Mouse (Mus musculus) cortical plate, adult 2 months (tissue): ENCODE measurements around the gene Casz1. TPM values are rescaled to one million over a fixed set of nuclear protein-coding genes. Genes with fewer than 3 reads are reported as not detected.

Experiments used
- H3K27ac ChIP-seq: fragments of 200-500 bp; 2 replicates; pipeline ENCODE4 v1.5.1; 2012; ENCODE audit warnings: low read length, control low read depth, inconsistent platforms; ENCODE audit not compliant: insufficient read depth
- H3K4me1 ChIP-seq: fragments of 200-500 bp; 2 replicates; pipeline ENCODE4 v1.6.1; 2011; ENCODE audit warnings: low read length; ENCODE audit not compliant: control insufficient read depth, insufficient read depth
- H3K4me3 ChIP-seq: fragments of 200-500 bp; 2 replicates; pipeline ENCODE4 v1.5.1; 2011; ENCODE audit warnings: mild to moderate bottlenecking, low read length, control low read depth; ENCODE audit not compliant: insufficient read depth
- CTCF ChIP-seq: fragments of 200-500 bp; IDR thresholded peaks from 2 replicates; pipeline ENCODE4 v1.5.1; 2011; ENCODE audit warnings: mild to moderate bottlenecking, control low read depth, low read length; ENCODE audit not compliant: insufficient read depth; ENCODE audit errors: extremely low read depth
- POLR2A ChIP-seq: fragments of 200-500 bp; IDR thresholded peaks from 2 replicates; pipeline ENCODE4 v1.6.1; 2011; ENCODE audit warnings: mild to moderate bottlenecking, low read length, control low read depth; ENCODE audit not compliant: insufficient read depth; ENCODE audit errors: extremely low read depth
- polyA plus RNA-seq: library from polyadenylated mRNA; depleted of rRNA; stranded (reverse); fragments of >200 nt; gene quantifications from 2 replicates; pipeline ENCODE4 v1.2.3, GENCODE M21; 2012

Gene Casz1
- polyA plus RNA-seq, 1 experiment: 0.69 TPM

GRCm38 (mm10) chr4:148837046-148837445 lies 32.8 kb downstream of the Casz1 start:
- no peak overlapping the region for H3K4me3 ChIP-seq
- TF ChIP-seq POLR2A: no peak
- H3K27ac ChIP-seq: no peak overlapping the region
- H3K4me1 ChIP-seq: no peaks in the 10 kb centered on the region

- TF ChIP-seq POLR2A: no peak
- TF ChIP-seq CTCF: no peak
- Histone ChIP-seq H3K4me3 (no peak overlapping the region), H3K27ac (no peak overlapping the region), H3K4me1 (no peaks in the 10 kb centered on the region)
These were observed 33.4 kb downstream of the Casz1 start for GRCm38 (mm10) chr4:148837644-148838043.

- no peak overlapping the region for H3K27ac ChIP-seq
- H3K4me1 ChIP-seq: no peaks in the 10 kb centered on the region
- no peak overlapping the region for H3K4me3 ChIP-seq
- TF ChIP-seq POLR2A: no peak
- TF ChIP-seq CTCF: no peak
These were observed 38.1 kb downstream of the Casz1 start for GRCm38 (mm10) chr4:148842302-148842701.

GRCm38 (mm10) chr4:148844921-148845320 lies 40.7 kb downstream of the Casz1 start:
- no peaks in the 10 kb centered on the region for H3K4me1 ChIP-seq
- TF ChIP-seq POLR2A (no peak), CTCF (no peak)
- no peak overlapping the region for H3K27ac ChIP-seq
- no peak overlapping the region for H3K4me3 ChIP-seq

- no peak overlapping the region for H3K27ac ChIP-seq
- H3K4me1 ChIP-seq: no peaks in the 10 kb centered on the region
- TF ChIP-seq POLR2A (no peak), CTCF (no peak)
- no peak overlapping the region for H3K4me3 ChIP-seq
These were observed 42.0 kb downstream of the Casz1 start for GRCm38 (mm10) chr4:148846203-148846602.

GRCm38 (mm10) chr4:148846724-148847123 lies 42.5 kb downstream of the Casz1 start:
- Histone ChIP-seq H3K4me3 (no peak overlapping the region), H3K27ac (no peak overlapping the region), H3K4me1 (no peaks in the 10 kb centered on the region)
- TF ChIP-seq CTCF (no peak), POLR2A (no peak)

- no peak overlapping the region for H3K4me3 ChIP-seq
- no peaks in the 10 kb centered on the region for H3K4me1 ChIP-seq
- TF ChIP-seq CTCF (no peak), POLR2A (no peak)
- no peak overlapping the region for H3K27ac ChIP-seq
These were observed 43.4 kb downstream of the Casz1 start for GRCm38 (mm10) chr4:148847636-148848035.

GRCm38 (mm10) chr4:148849437-148849836 lies 45.2 kb downstream of the Casz1 start:
- Histone ChIP-seq H3K27ac (no peak overlapping the region), H3K4me3 (no peak overlapping the region), H3K4me1 (no peaks in the 10 kb centered on the region)
- TF ChIP-seq CTCF: no peak

- H3K27ac ChIP-seq: no peak overlapping the region
- H3K4me3 ChIP-seq: no peak overlapping the region
- TF ChIP-seq CTCF (no peak), POLR2A (no peak)
- no peaks in the 10 kb centered on the region for H3K4me1 ChIP-seq
These were observed 48.8 kb downstream of the Casz1 start for GRCm38 (mm10) chr4:148853057-148853456.

- Histone ChIP-seq H3K4me1 (no peaks in the 10 kb centered on the region), H3K4me3 (no peak overlapping the region), H3K27ac (no peak overlapping the region)
- TF ChIP-seq POLR2A (no peak), CTCF (no peak)
These were observed 49.9 kb downstream of the Casz1 start for GRCm38 (mm10) chr4:148854093-148854492.

GRCm38 (mm10) chr4:148855527-148855926 lies 51.3 kb downstream of the Casz1 start:
- Histone ChIP-seq H3K27ac (no peak overlapping the region), H3K4me3 (no peak overlapping the region), H3K4me1 (no peaks in the 10 kb centered on the region)
- no peak for TF ChIP-seq POLR2A
- no peak for TF ChIP-seq CTCF
